Mouse (Mus musculus): Measurements from ENCODE around the gene Acot6.

DNA sequence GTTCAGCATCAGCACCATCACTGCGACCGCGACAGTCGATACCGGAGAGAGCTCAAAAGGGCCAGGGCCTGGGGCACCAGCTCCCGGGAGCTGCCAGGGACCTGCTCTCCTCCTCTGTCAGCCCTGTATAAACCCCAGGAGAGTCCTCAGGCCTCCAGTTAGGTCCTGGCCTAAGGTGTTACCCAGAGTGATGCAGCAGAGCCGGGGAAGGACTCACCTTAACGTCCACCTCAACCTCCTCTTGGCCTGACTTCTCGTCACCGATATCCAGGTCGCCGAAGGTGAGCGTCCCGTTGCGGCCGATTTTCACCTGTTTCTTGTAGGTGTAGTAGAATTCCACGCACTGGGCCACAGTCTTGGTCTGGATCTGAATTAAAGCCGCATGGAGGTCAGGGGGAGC lies 55.8 kb downstream of the Acot6 start:
- TF ChIP-seq POLR2A (IDR thresholded peaks at IDR 0.05; ENCODE audit: borderline replicate concordance, insufficient read depth, low read length), result no peak
- TF ChIP-seq CTCF (IDR thresholded peaks at IDR 0.05; ENCODE audit: borderline replicate concordance, insufficient read depth, low read depth, low read length), result no peak

All from cerebellum, adult 2 months (tissue).